Mouse (Mus musculus) MEL-GATA-1-ER (cell line): ENCODE data around the gene Fbxo11.
"Not testable (repeated sequence)": the region's sequence is repeated elsewhere in the genome, so short reads cannot be mapped to it uniquely, and the experiment has no call there.

Source experiments
- DNase-seq: peaks from one replicate; pipeline ENCODE4 v3.0.0-alpha.2; 2012; ENCODE audit warnings: low read depth; ENCODE audit errors: extremely low read depth

Gene Fbxo11

DNA sequence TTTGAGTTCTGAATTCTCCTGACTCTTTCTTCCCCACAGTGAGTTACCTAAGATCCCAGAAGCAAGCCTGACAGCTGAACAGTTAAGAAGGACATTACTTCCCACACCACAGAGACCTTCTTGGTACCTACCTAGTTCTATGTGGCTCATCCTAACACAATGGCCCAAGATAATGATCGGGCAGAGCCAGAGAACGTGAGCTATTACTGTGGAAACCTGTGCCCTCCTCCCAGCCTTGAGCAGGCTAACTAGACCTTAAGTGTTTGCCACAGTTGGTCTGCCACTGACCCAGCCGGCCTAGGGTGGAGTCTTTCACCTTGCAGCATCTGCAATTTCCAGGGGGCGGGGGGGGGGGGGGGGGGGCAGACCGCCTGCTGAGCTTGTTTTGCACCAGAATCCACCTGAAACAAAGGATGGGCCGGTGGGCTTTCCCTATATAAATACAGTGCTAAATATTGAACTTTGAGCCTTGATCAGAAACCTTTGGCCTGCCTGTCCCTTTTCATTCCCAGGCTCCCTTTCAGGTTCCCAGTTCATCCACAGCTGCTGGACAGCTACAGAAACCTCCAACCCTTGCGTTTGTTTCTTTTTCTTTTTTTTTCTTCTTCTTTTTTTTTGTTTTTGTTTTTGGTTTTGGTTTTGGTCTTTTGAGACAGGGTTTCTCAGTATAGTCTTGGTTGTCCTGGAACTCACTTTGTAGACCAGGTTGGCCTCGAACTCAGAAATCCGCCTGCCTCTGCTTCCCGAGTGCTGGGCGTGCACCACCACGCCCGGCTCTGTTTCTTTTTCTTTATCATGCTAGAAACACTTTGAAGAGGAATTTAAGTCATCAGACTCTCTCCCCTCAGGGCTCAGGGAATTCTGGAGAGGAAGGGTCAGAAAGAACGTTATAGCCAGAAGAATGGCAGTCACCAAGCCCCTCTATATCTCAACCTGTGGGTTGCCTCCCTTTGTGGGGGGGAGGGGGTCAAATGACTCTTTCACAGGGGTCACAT lies 101.7 kb downstream of the Fbxo11 start:
- no peak for DNase-seq

DNA sequence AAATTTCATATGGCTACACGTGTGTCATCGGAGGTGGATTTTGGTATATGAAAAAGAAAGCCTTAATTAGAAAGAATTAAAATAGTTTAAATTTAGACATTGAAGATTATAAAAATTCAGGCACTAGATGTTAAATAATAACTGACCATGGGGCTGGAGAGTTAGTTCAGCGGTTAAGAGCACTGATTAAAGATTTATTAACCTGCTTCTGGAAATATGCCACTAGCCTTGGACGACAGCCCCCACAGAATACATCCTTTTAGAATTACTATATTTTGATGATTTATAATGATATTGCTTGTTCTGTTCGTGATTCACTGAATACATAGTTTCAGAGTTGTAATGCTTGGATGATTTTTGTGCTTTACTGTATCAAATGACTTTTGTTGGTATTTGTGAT lies 105.2 kb downstream of the Fbxo11 start:
- DNase-seq, result not testable (repeated sequence)

- not testable (repeated sequence) for DNase-seq
Measured at GRCm38 (mm10) chr17:87959406-87959805, 105.7 kb downstream of the Fbxo11 start.

DNA sequence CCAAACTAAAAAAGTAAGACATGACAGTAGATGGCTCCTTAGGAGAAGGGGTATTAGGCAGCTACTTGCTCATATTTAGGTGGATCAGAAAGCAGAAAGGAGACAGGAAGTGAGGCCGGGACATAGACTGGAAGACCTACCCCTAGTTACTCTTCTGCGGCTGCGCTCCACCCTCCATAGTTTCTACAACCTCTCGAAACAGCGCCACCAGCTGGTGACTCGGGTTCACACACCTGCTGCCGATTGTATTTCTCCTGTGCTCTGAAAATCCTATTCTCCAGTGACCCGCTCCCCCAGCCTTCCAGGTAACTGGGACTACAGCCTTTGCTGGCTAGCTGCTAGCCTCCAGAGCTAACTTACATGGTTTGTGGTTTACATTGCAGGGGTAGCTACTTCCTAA lies 106.8 kb downstream of the Fbxo11 start:
- no peak for DNase-seq

DNA sequence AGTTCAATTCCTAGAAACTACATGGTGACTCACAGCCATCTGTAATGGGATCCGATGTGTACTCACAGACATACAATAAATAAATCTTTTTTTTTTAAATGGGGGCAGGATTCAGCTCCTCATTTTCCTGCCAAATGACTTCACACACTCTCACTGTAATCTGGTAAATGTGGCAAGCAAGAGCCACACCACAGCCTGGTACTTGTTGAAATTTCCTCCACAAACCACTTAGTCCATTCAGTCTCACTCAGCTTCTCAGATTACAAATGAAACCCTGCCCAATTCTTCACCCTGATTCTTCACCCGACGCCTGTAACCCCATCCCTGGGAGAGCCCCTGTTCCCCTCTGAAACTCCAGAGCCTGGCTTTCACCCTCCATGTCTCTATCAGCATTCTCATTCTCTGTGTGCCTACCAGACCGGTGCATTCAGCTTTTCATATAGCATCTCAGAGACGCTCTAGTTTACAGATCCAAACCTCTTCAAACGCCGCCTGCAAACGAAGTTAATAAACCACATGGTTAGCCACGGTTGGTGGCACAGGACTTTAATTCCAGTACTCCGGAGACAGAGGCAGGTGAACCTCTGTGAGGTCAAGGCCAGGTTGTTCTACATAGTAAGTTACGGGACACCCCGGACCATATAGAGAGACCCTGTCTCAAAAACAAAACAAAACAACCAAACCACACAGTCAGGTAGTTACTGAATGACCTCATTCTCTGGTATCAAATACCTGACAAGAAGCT lies 107.8 kb downstream of the Fbxo11 start:
- no peak for DNase-seq

GRCm38 (mm10) chr17:87954618-87955124 lies 110.4 kb downstream of the Fbxo11 start:
- not testable (repeated sequence) for DNase-seq

GRCm38 (mm10) chr17:87948965-87949584 lies 116.0 kb downstream of the Fbxo11 start:
- peak; percentile 54 for DNase-seq
